Mouse (Mus musculus) limb, embryonic 12.5 days (tissue): ENCODE results near the gene Tspear. TPM values are rescaled to one million over a fixed set of nuclear protein-coding genes. Genes with fewer than 3 reads are reported as not detected.
A peak's percentile ranks its signal among the peaks of the same experiment; 100 is the strongest.
"Not testable (repeated sequence)": the region's sequence is repeated elsewhere in the genome, so short reads cannot be mapped to it uniquely, and the experiment has no call there.

Experiments used
- ATAC-seq: fragments of 200-750 bp; cut with Nextera tagmentation; 2 replicates; pipeline ENCODE4 v1.8.0; 2017; ENCODE audit warnings: low read depth, moderate TSS enrichment; ENCODE audit not compliant: insufficient number of reproducible peaks, insufficient read depth, low FRiP score, low TSS enrichment
- H3K27ac ChIP-seq: fragments of 300-500 bp; sonication (generic); 2 replicates; pipeline ENCODE4 v1.5.1; 2016; ENCODE audit warnings: mild to moderate bottlenecking, moderate library complexity
- H3K27me3 ChIP-seq: fragments of 300-500 bp; sonication (generic); 2 replicates; pipeline ENCODE4 v1.6.1; 2016; ENCODE audit warnings: mild to moderate bottlenecking, moderate library complexity
- H3K36me3 ChIP-seq: fragments of 300-500 bp; sonication (generic); 2 replicates; pipeline ENCODE4 v1.6.1; 2016; ENCODE audit warnings: mild to moderate bottlenecking, moderate library complexity
- H3K4me1 ChIP-seq: fragments of 300-500 bp; sonication (generic); replicated peaks from 2 replicates; pipeline ENCODE4 v1.6.1; 2016
- H3K4me2 ChIP-seq: fragments of 300-500 bp; sonication (generic); 2 replicates; pipeline ENCODE4 v1.6.1; 2016; ENCODE audit warnings: mild to moderate bottlenecking, moderate library complexity
- H3K4me3 ChIP-seq: fragments of 300-500 bp; sonication (generic); replicated peaks from 2 replicates; pipeline ENCODE4 v1.5.1; 2016; ENCODE audit warnings: mild to moderate bottlenecking
- H3K9ac ChIP-seq: fragments of 300-500 bp; sonication (generic); replicated peaks from 2 replicates; pipeline ENCODE4 v1.6.1; 2016; ENCODE audit warnings: mild to moderate bottlenecking, moderate library complexity
- H3K9me3 ChIP-seq: fragments of 300-500 bp; sonication (generic); 2 replicates; pipeline ENCODE4 v1.6.1; 2016; ENCODE audit warnings: mild to moderate bottlenecking, moderate library complexity
- WGBS: fragments of 180-500 bp; shearing (Covaris S2); methylation state at CpG from one replicate; pipeline ENCODE4 v1.1.7; 2016; 5-methylcytosine and 5-hydroxymethylcytosine counted together
- polyA plus RNA-seq: library from polyadenylated mRNA; unstranded; fragments of >200 nt; fragmentation: Nextera tagmentation; extraction: Ambion mirVana; gene quantifications from 2 replicates; pipeline ENCODE4 v1.2.1, GENCODE M21; 2016

Tspear gene
- polyA plus RNA-seq, 1 experiment from 2014 or later = 0.50 TPM

- H3K27me3 ChIP-seq = no peaks in the 10 kb centered on the region
- H3K36me3 ChIP-seq = no peaks in the 10 kb centered on the region
- H3K9ac ChIP-seq = no peak overlapping the region
- H3K4me2 ChIP-seq = no peak overlapping the region
- WGBS = 57% methylated on average over 4 of the region's 4 CpGs
- peaks cover 11% of the 10 kb centered on the region; the same call in 1 of the 2 replicates for H3K9me3 ChIP-seq
- no peak for ATAC-seq
- H3K27ac ChIP-seq = no peak overlapping the region
- H3K4me1 ChIP-seq = no peaks in the 10 kb centered on the region
- H3K4me3 ChIP-seq = no peak overlapping the region
Measured at GRCm38 (mm10) chr10:77713734-77714133, 27.4 kb downstream of the Tspear start.

GRCm38 (mm10) chr10:77715507-77715906, 29.1 kb downstream of the Tspear start, which contains the start of gene Gm10142:
Gene Gm10142 (plus strand): TSS chr10:77715807.
- no peak for ATAC-seq
- Histone ChIP-seq H3K27ac (no peak within 1 kb of the TSS), H3K36me3 (no peaks in the 10 kb centered on the region), H3K27me3 (no peaks in the 10 kb centered on the region), H3K9me3 (peaks cover 14% of the 10 kb centered on the region), H3K9ac (no peak within 1 kb of the TSS), H3K4me2 (no peak within 1 kb of the TSS), H3K4me3 (no peak within 1 kb of the TSS), H3K4me1 (no peaks in the 10 kb centered on the region)
- 85% methylated on average over 1 of the region's 1 CpGs for WGBS

GRCm38 (mm10) chr10:77720299-77720698, 33.9 kb downstream of the Tspear start, which contains the start of gene Krtap12-1:
Gene Krtap12-1 (plus strand): TSS chr10:77720599.
- not testable (repeated sequence) for H3K4me1 ChIP-seq, H3K4me3 ChIP-seq, H3K9me3 ChIP-seq, H3K27ac ChIP-seq, H3K4me2 ChIP-seq, ATAC-seq, H3K27me3 ChIP-seq, H3K36me3 ChIP-seq, H3K9ac ChIP-seq
- 83% methylated on average over 1 of the region's 1 CpGs for WGBS

- H3K9me3 ChIP-seq = peaks cover 6% of the 10 kb centered on the region; the same call in 1 of the 2 replicates
- H3K4me2 ChIP-seq = no peak overlapping the region
- ATAC-seq = no peak
- no peak overlapping the region for H3K9ac ChIP-seq
- 84% methylated on average over 8 of the region's 8 CpGs for WGBS
- no peak overlapping the region for H3K4me3 ChIP-seq
- no peaks in the 10 kb centered on the region for H3K4me1 ChIP-seq
- H3K27me3 ChIP-seq = no peaks in the 10 kb centered on the region
- H3K36me3 ChIP-seq = no peaks in the 10 kb centered on the region
- no peak overlapping the region for H3K27ac ChIP-seq
Measured at GRCm38 (mm10) chr10:77724855-77725254, 38.5 kb downstream of the Tspear start.

GRCm38 (mm10) chr10:77726186-77726585, 39.8 kb downstream of the Tspear start, which contains the start of gene Gm10100:
Gene Gm10100 (plus strand): TSS chr10:77726486.
- 21% methylated on average over 3 of the region's 3 CpGs for WGBS
- no peaks in the 10 kb centered on the region for H3K27me3 ChIP-seq
- H3K27ac ChIP-seq = no peak within 1 kb of the TSS
- H3K9me3 ChIP-seq = no peaks in the 10 kb centered on the region
- no peak within 1 kb of the TSS for H3K9ac ChIP-seq
- no peaks in the 10 kb centered on the region for H3K4me1 ChIP-seq
- H3K36me3 ChIP-seq = no peaks in the 10 kb centered on the region
- no peak within 1 kb of the TSS for H3K4me2 ChIP-seq
- no peak for ATAC-seq
- no peak within 1 kb of the TSS for H3K4me3 ChIP-seq

GRCm38 (mm10) chr10:77728280-77728679, 41.9 kb downstream of the Tspear start:
- no peaks in the 10 kb centered on the region for H3K9me3 ChIP-seq
- no peak for ATAC-seq
- WGBS = 61% methylated on average over 4 of the region's 4 CpGs
- H3K9ac ChIP-seq = no peak overlapping the region
- no peaks in the 10 kb centered on the region for H3K27me3 ChIP-seq
- H3K4me2 ChIP-seq = no peak overlapping the region
- no peaks in the 10 kb centered on the region for H3K36me3 ChIP-seq
- no peak overlapping the region for H3K27ac ChIP-seq
- H3K4me1 ChIP-seq = no peaks in the 10 kb centered on the region
- no peak overlapping the region for H3K4me3 ChIP-seq

GRCm38 (mm10) chr10:77729241-77729640, 42.9 kb downstream of the Tspear start:
- whole genome bisulfite sequencing = 55% methylated on average over 4 of the region's 4 CpGs
- ATAC-seq = no peak
- Histone ChIP-seq H3K9me3 (peaks cover 5% of the 10 kb centered on the region; the same call in 1 of the 2 replicates), H3K9ac (no peak overlapping the region), H3K4me1 (no peaks in the 10 kb centered on the region), H3K4me3 (no peak overlapping the region), H3K36me3 (no peaks in the 10 kb centered on the region), H3K27me3 (no peaks in the 10 kb centered on the region), H3K4me2 (no peak overlapping the region), H3K27ac (no peak overlapping the region)

GRCm38 (mm10) chr10:77735928-77736327, 49.6 kb downstream of the Tspear start:
- ATAC-seq = no peak
- no peak overlapping the region for H3K27ac ChIP-seq
- no peak overlapping the region for H3K4me2 ChIP-seq
- WGBS = 86% methylated on average over 1 of the region's 1 CpGs
- H3K27me3 ChIP-seq = no peaks in the 10 kb centered on the region
- H3K36me3 ChIP-seq = no peaks in the 10 kb centered on the region
- H3K9me3 ChIP-seq = peaks cover 19% of the 10 kb centered on the region
- no peak overlapping the region for H3K9ac ChIP-seq
- H3K4me3 ChIP-seq = no peak overlapping the region
- peaks cover 12% of the 10 kb centered on the region for H3K4me1 ChIP-seq

- ATAC-seq = no peak
- Histone ChIP-seq H3K9me3 (peaks cover 17% of the 10 kb centered on the region), H3K4me2 (no peak overlapping the region), H3K4me1 (peaks cover 29% of the 10 kb centered on the region), H3K4me3 (no peak overlapping the region), H3K27me3 (no peaks in the 10 kb centered on the region), H3K9ac (no peak overlapping the region), H3K36me3 (no peaks in the 10 kb centered on the region), H3K27ac (no peak overlapping the region)
- WGBS = 83% methylated on average over 4 of the region's 4 CpGs
Measured at GRCm38 (mm10) chr10:77738929-77739328, 52.6 kb downstream of the Tspear start.

GRCm38 (mm10) chr10:77741924-77742688, 55.7 kb downstream of the Tspear start, which contains the start of gene Gm18596:
Gene Gm18596 (minus strand): TSS chr10:77742638.
- H3K9me3 ChIP-seq, H3K9ac ChIP-seq, H3K36me3 ChIP-seq, H3K27me3 ChIP-seq, ATAC-seq, H3K4me2 ChIP-seq, H3K4me3 ChIP-seq: not testable (repeated sequence)
- Histone ChIP-seq H3K27ac (0 out of 2 replicates have a peak within 1 kb of the TSS, but pooled peaks have one; percentile 62), H3K4me1 (peaks cover 27% of the 10 kb centered on the region)
- 49% methylated on average over 4 of the region's 5 CpGs for WGBS

GRCm38 (mm10) chr10:77750686-77751085, 64.3 kb downstream of the Tspear start:
- H3K4me1 ChIP-seq = peaks cover 15% of the 10 kb centered on the region
- ATAC-seq, H3K36me3 ChIP-seq, H3K27me3 ChIP-seq, H3K27ac ChIP-seq, H3K4me3 ChIP-seq, H3K9me3 ChIP-seq, H3K9ac ChIP-seq, H3K4me2 ChIP-seq: not testable (repeated sequence)
- 72% methylated on average over 1 of the region's 1 CpGs for WGBS
